Mouse (Mus musculus) intestine, postnatal 0 days (tissue): ENCODE measurements at regions not wholly inside any gene's neighbourhood (a gene's known extent, or its start where the extent isn't known, plus 50 kb on each side); places are given as distances from the start of the nearest gene placed in this dataset.

Experiments used
- ATAC-seq: fragments of 200-750 bp; cut with Nextera tagmentation; 2 replicates; pipeline ENCODE4 v1.8.0; 2017; ENCODE audit warnings: mild to moderate bottlenecking, moderate TSS enrichment, moderate library complexity
- H3K27ac ChIP-seq: fragments of 300-500 bp; sonication (generic); 2 replicates; pipeline ENCODE4 v1.5.1; 2014; ENCODE audit warnings: mild to moderate bottlenecking, low read depth, low read length, moderate library complexity
- H3K27me3 ChIP-seq: fragments of 300-500 bp; sonication (generic); replicated peaks from 2 replicates; pipeline ENCODE4 v1.6.1; 2014; ENCODE audit warnings: low read length, mixed read lengths; ENCODE audit not compliant: control insufficient read depth, insufficient read depth
- H3K36me3 ChIP-seq: fragments of 300-500 bp; sonication (generic); 2 replicates; pipeline ENCODE4 v1.6.1; 2014; ENCODE audit warnings: mild to moderate bottlenecking, moderate library complexity; ENCODE audit not compliant: control insufficient read depth, insufficient read depth
- H3K4me1 ChIP-seq: fragments of 300-500 bp; sonication (generic); replicated peaks from 2 replicates; pipeline ENCODE4 v1.6.1; 2014; ENCODE audit warnings: antibody characterized with exemption, low read length, mixed read lengths; ENCODE audit not compliant: control insufficient read depth, insufficient read depth
- H3K4me2 ChIP-seq: fragments of 300-500 bp; sonication (generic); replicated peaks from 2 replicates; pipeline ENCODE4 v1.6.1; 2014; ENCODE audit warnings: low read depth, mild to moderate bottlenecking, moderate library complexity
- H3K4me3 ChIP-seq: fragments of 300-500 bp; sonication (generic); 2 replicates; pipeline ENCODE4 v1.5.1; 2014; ENCODE audit warnings: low read depth, low read length
- H3K9ac ChIP-seq: fragments of 300-500 bp; sonication (generic); 2 replicates; pipeline ENCODE4 v1.6.1; 2014; ENCODE audit warnings: mild to moderate bottlenecking, low read depth, low read length
- H3K9me3 ChIP-seq: fragments of 300-500 bp; sonication (generic); 2 replicates; pipeline ENCODE4 v1.6.1; 2016; ENCODE audit warnings: mixed run types; ENCODE audit not compliant: control insufficient read depth
- CTCF ChIP-seq: sonication (generic); IDR thresholded peaks from 2 replicates; pipeline ENCODE4 v1.5.1; 2016; ENCODE audit warnings: low read depth, mild to moderate bottlenecking, control low read depth, antibody characterized with exemption, moderate library complexity
- WGBS: fragments of 180-500 bp; shearing (Covaris S2); extraction: QIAGEN DNeasy Blood & Tissue Kit; methylation state at CpG from one replicate; pipeline ENCODE4 v1.1.7; 2014; 5-methylcytosine and 5-hydroxymethylcytosine counted together

DNA sequence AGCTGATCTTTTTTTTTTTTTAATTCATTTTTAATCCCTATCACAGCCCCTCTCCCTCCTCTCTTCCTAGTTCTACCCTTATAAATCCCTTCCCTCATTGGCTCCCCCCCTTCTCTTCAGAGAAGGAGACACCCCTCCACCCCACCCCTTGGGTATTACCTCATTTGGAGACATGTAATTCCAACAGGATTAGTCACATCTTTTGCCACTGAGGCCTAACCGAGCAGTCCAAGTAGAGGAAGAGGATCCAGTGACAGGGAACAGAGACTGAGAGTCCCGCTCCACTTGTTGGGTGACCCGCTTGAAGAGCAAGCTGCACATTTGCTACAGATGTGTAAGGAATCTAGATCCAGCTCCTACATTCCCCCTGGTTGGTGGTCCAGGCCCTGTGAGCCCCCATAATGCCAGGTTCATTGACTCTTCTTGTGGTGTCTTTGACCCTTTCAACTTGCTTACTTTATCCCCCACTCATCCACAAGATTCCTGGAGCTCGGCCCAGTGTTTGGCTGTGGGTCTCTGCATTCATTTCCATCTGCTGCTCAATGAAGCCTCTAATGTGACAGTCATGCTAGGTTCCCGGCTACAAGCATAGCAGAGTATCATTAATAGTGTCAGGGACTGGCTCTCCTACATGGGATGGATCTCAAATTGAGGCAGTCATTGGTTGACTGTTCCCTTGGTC is 506.6 kb upstream of the Gm10306 start:
- H3K9me3 ChIP-seq = 0 out of 2 replicates have a peak, but pooled peaks cover 2% of the 10 kb centered on the region
- H3K9ac ChIP-seq = no peak overlapping the region
- H3K4me3 ChIP-seq = no peak overlapping the region
- 78% methylated on average over 5 of the region's 5 CpGs for WGBS
- no peak overlapping the region for H3K27ac ChIP-seq
- no peak for TF ChIP-seq CTCF
- H3K4me2 ChIP-seq = no peak overlapping the region
- no peaks in the 10 kb centered on the region for H3K36me3 ChIP-seq
- no peaks in the 10 kb centered on the region for H3K27me3 ChIP-seq
- no peak for ATAC-seq
- no peaks in the 10 kb centered on the region for H3K4me1 ChIP-seq

- no peak for TF ChIP-seq CTCF
Observed at GRCm38 (mm10) chr4:94052249-94053162, 503.8 kb upstream of the Gm10306 start.

GRCm38 (mm10) chr4:94073178-94073870 is 483.0 kb upstream of the Gm10306 start:
- ATAC-seq = no peak
- Histone ChIP-seq H3K36me3 (no peaks in the 10 kb centered on the region), H3K4me2 (no peak overlapping the region), H3K9ac (no peak overlapping the region), H3K4me3 (no peak overlapping the region), H3K27ac (no peak overlapping the region), H3K9me3 (no peaks in the 10 kb centered on the region), H3K27me3 (no peaks in the 10 kb centered on the region), H3K4me1 (no peaks in the 10 kb centered on the region)
- 81% methylated on average over 9 of the region's 9 CpGs for WGBS
- no peak for TF ChIP-seq CTCF

More at GRCm38 (mm10) chr4:94052249-94053162, 503.8 kb upstream of the Gm10306 start:
- H3K4me2 ChIP-seq = no peak overlapping the region
- H3K9me3 ChIP-seq = 0 out of 2 replicates have a peak, but pooled peaks cover 2% of the 10 kb centered on the region
- H3K27me3 ChIP-seq = no peaks in the 10 kb centered on the region
- no peak overlapping the region for H3K27ac ChIP-seq
- 73% methylated on average over 11 of the region's 11 CpGs for WGBS
- ATAC-seq = no peak
- H3K4me3 ChIP-seq = no peak overlapping the region
- H3K36me3 ChIP-seq = no peaks in the 10 kb centered on the region
- H3K9ac ChIP-seq = no peak overlapping the region
- H3K4me1 ChIP-seq = no peaks in the 10 kb centered on the region

DNA sequence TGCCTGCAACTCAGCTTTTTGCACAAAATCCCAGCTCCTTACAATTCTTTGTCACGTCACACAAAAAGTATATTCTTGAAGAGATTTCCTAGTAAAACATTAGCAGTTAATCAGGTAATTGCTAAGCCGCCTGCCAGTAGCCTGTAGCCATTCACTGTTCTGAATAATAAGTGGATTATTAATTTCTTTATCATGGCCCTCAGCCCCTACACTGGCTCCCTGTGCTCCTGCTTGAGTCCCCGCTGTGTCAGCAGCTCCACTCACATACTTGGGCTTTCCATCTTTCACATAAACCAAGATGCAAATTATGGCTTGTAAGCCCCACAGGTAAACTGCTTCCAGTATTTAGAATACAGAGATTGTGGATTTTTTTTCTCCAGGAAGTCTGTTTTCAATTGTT is 473.5 kb upstream of the Gm10306 start:
- ATAC-seq = no peak
- H3K4me3 ChIP-seq = no peak overlapping the region
- H3K4me2 ChIP-seq = no peak overlapping the region
- no peaks in the 10 kb centered on the region for H3K9me3 ChIP-seq
- H3K27me3 ChIP-seq = no peaks in the 10 kb centered on the region
- no peaks in the 10 kb centered on the region for H3K36me3 ChIP-seq
- TF ChIP-seq CTCF = no peak
- no peak overlapping the region for H3K9ac ChIP-seq
- no peak overlapping the region for H3K27ac ChIP-seq
- WGBS = 71% methylated on average over 3 of the region's 3 CpGs
- no peaks in the 10 kb centered on the region for H3K4me1 ChIP-seq

DNA sequence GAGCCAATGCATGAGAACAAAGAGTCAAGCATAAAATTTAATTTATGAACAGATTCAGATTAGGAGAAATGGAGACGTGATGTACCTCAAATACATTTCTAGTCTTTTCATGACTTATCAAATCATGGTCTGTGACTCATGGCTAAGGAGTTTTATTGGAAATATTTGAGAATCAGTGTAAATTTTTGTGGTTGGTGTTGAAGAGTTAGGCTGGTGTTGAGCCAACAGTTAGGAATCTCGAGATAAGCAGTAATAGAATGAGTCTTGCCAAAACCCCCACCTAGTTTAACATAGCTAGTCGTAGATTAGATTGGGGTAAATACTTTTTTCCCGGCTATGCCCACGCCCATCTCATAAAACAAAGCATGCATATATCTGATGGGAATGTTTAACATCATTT is 462.0 kb upstream of the Gm10306 start:
- Histone ChIP-seq H3K27ac (no peak overlapping the region), H3K4me3 (no peak overlapping the region), H3K4me2 (no peak overlapping the region), H3K36me3 (no peaks in the 10 kb centered on the region), H3K4me1 (no peaks in the 10 kb centered on the region), H3K27me3 (no peaks in the 10 kb centered on the region), H3K9ac (no peak overlapping the region), H3K9me3 (no peaks in the 10 kb centered on the region)
- ATAC-seq = no peak
- TF ChIP-seq CTCF = no peak
- WGBS = 44% methylated on average over 5 of the region's 5 CpGs

- TF ChIP-seq CTCF = no peak
- WGBS = 74% methylated on average over 4 of the region's 4 CpGs
- H3K27me3 ChIP-seq = no peaks in the 10 kb centered on the region
- no peak overlapping the region for H3K27ac ChIP-seq
- ATAC-seq = no peak
- H3K4me3 ChIP-seq = no peak overlapping the region
- H3K9ac ChIP-seq = no peak overlapping the region
- no peak overlapping the region for H3K4me2 ChIP-seq
- H3K36me3 ChIP-seq = no peaks in the 10 kb centered on the region
- no peaks in the 10 kb centered on the region for H3K4me1 ChIP-seq
- H3K9me3 ChIP-seq = no peaks in the 10 kb centered on the region
Observed at GRCm38 (mm10) chr4:94106941-94107340, 449.4 kb upstream of the Gm10306 start.
